Mouse (Mus musculus) lung, postnatal 10 days (tissue): ENCODE results near the gene Tex48.
A peak's percentile ranks its signal among the peaks of the same experiment; 100 is the strongest.

Experiments used
- DNase-seq: peaks from one replicate; pipeline ENCODE4 v3.0.0; 2021

Gene Tex48

GRCm38 (mm10) chr4:63594459-63595110, 27.6 kb downstream of the Tex48 start:
- peak; percentile 18 for DNase-seq

GRCm38 (mm10) chr4:63590538-63590937, 31.7 kb downstream of the Tex48 start:
- DNase-seq = no peak

DNA sequence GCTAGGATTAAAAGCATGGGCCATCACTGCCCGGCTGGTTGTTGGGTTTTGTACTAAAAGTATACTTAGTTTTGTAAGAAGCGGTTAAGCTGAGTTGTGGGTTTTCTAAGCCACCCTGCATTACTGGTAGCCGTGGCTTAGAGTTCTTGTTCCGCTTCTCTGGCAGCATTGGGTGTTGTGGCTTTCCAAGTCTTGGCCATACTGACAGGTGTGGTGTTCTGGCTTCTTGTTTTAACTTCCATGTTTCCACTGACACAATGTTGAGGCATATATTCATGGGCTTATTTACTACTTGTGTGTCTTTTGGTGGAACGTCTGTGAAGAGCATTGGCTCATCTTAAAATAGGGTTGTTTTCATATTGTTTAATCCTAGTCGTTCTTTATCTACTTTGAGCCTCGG, 32.2 kb downstream of the Tex48 start:
- DNase-seq = no peak

GRCm38 (mm10) chr4:63586240-63586639, 36.0 kb downstream of the Tex48 start:
- no peak for DNase-seq

- DNase-seq = no peak
Measured at GRCm38 (mm10) chr4:63585216-63585615, 37.0 kb downstream of the Tex48 start.

GRCm38 (mm10) chr4:63582580-63582979, 39.6 kb downstream of the Tex48 start:
- DNase-seq = no peak

DNA sequence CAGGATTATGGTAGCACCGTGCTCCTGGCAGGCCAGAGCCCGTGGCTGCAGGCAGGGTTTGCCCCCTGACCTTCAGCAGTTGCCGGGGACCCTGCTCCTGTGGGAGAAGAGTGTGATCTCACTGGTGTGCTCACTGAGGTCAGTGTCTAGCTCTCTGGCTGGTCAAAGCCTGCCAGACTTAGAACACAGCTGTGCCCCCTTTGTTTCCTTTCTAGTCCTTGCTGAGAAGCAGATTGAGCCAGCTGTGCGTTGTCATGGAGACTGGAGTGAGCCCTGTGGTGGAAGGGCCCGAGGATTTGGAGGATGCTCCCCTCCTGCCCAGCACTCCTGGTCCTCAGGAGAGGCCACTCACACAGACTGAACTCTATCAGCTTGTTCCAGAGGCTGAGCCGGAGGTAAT, 42.1 kb downstream of the Tex48 start:
- DNase-seq = no peak

GRCm38 (mm10) chr4:63579649-63580048, 42.6 kb downstream of the Tex48 start:
- DNase-seq = no peak

GRCm38 (mm10) chr4:63572621-63573020, 49.6 kb downstream of the Tex48 start:
- no peak for DNase-seq

DNA sequence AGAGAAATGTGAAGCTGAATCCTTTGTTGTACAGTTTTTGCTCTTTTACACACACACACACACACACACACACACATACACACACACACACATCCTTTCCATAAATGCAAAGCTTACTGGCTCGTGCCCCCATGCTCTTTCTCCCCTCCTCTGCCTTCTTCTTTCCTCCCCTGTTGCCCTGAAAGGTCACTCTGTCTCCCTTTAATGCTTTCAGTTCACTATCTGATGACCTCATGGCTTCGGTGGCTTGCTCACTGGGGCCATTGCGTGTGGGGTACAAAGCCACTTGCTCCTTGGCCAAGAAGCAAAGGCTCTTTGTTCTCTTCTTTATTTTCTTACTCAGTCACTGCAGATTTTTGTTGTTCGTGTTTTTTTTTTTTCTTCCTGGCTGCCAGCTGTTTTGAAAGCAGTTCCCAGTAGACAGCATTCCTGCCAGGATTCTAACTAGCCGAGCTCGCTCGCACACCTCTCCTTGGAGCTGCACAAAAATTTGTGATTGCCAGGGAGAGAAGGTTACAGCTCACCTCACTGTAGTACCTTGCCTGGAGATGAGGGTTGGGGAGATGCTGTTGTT, 51.9 kb downstream of the Tex48 start:
- no peak for DNase-seq

DNA sequence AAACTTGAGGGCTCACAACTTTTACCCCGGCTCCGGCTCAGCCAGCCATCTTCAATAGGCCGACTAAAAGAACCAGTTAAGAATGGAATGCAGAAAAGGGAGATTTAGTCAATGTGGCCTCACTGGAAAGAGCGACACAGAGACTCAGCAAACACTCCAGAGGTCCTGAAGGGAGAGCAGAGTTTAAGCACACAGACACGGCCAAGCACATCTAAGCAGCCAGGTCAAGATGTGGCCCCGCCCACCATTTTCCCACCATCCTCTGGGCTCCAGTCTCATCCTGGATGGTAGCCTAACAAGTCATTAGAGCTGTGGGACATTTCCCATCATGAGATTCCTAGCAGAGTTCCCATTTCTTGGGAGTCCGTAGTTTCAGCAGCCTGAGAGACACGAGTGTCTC, 52.9 kb downstream of the Tex48 start:
- no peak for DNase-seq

DNA sequence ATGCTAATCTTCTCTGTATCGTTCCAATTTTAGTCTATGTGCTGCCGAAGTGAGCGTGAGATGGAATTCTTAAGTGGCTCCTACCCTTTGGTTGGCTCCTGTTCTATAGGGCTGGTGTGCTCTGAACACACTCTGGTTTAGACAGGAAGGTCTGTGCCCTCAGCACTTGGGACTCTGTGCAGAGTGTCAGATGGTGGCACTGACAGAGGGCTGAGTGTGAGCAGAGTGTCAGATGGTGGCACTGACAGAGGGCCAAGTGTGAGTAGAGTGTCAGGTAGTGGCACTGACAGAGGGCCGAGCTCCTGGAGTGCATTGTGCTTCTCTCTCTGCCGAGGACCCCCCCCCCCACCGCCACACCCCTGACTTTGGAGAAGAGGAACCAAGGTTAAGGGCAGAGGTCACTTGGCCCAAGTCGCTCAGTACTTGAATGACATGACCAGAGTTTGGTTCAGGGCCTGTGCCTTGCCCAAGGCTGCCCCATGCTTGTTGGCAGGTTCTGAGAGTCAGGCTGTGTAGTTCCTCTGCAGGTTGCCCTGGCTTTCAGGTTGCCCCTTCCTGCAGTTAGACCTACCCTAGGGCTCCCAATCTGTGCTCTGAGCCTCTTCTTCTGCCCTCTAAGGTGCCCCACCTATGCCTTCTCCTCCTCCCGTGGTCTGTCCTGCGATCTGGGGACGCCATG, 54.4 kb downstream of the Tex48 start:
- DNase-seq = no peak

DNA sequence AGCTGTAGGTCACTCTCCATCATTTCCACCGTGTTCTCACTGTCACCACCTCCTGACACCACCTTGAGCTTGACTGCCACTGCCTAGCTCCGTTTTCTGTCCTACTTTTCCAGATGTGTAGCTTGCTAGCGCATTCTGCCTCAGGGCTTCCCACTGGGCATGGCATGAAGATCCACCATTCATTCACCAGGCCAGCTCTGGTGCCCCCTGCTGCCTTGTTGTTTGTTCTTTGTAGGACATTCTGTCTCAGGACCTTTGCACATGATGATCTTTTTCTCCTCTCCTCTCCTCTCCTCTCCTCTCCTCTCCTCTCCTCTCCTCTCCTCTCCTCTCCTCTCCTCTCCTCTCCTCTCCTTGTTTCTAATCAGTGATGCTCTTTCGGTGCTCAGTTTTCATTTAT, 59.5 kb downstream of the Tex48 start:
- no peak for DNase-seq

DNA sequence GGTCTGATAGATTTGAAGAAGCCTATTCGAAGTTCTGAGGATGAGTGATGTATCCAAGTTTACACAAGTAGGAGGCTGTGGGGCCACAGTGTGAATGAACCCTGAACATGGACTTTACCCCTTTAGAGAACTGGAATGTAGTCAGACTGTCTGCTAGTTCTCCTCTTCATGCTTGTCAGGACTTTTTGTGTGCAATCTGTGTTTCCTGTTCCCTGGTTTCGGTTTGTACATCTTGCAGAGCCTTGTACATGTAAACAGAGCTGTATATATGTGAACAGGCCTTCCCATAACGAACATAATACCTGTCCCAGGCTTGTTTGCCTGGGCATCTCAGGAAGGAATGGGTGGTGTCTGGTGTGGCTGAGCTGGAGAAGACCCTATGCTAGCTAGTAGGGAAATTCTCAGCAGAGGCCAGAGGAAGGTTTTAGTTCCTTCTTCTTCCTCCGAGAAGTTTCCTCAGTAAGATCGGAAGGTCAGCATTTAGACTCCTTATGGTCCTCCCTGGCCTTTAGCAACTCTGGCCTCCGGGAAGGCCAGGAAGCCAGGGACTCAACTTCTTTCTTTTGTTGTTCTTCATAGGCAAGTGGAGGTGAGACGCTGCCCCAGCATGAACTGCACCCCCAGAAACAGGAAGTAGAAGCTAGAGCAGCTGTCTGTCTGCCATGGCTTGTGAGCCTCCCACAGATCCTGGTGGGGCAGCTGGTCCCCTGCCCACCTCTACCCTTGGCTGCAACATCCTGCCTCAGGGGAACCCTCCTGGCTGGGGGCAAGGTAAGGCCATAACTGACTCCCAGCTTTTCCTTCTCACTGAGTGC, 60.2 kb downstream of the Tex48 start:
- no peak for DNase-seq

DNA sequence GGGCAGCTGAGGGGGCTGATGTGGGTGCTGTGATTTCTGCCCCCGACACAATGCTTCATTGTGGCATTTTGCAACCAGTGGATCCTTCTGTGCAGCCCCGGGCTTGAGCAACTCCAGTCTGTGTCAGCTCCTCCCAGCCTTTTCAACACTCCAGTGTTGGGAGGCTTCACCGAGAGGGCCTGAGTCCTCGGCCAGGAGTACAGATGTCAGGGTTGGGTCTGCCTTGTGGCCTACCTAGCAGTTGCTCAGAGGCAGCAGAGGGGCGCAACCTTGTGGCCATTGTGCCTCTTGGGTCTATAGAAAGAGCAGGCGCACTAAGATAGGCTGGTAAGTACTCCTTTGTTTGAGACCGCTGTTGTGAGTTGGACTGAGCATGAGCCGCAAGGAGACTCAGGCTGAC, 62.1 kb downstream of the Tex48 start:
- peak; percentile 56 for DNase-seq

DNA sequence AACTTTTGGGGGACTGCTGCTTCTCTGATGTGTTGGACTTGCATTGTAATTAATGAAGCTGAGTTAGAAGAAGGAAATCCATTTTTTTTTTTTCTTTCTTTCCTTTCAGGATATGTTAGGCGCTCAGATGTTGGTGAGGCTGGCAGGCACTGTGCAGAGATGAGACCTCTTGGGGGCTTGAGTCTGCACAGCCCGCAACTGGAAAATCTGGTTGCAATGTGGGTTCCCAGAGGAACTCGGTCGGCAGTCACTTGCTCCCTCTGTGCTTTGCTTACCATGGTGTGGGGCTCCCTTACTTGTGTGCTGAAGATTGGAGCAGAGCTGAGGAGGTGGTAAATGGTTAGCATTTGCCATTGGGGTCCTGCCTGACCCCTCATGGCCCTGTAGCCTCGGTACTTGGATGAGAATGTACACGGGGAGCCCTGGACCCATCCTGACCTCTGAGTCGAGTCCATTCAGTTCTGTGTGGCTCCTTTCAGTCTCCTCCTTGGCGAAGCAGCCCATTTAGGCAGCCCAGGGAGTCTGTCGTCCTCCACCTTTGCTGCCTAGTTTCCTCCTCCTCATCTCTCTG, 63.0 kb downstream of the Tex48 start:
- no peak for DNase-seq

GRCm38 (mm10) chr4:63558407-63559081, 63.7 kb downstream of the Tex48 start, which contains the start of gene Tmem268:
Tmem268 (plus strand) TSS chr4:63558781.
- peak; percentile 80 for DNase-seq

DNA sequence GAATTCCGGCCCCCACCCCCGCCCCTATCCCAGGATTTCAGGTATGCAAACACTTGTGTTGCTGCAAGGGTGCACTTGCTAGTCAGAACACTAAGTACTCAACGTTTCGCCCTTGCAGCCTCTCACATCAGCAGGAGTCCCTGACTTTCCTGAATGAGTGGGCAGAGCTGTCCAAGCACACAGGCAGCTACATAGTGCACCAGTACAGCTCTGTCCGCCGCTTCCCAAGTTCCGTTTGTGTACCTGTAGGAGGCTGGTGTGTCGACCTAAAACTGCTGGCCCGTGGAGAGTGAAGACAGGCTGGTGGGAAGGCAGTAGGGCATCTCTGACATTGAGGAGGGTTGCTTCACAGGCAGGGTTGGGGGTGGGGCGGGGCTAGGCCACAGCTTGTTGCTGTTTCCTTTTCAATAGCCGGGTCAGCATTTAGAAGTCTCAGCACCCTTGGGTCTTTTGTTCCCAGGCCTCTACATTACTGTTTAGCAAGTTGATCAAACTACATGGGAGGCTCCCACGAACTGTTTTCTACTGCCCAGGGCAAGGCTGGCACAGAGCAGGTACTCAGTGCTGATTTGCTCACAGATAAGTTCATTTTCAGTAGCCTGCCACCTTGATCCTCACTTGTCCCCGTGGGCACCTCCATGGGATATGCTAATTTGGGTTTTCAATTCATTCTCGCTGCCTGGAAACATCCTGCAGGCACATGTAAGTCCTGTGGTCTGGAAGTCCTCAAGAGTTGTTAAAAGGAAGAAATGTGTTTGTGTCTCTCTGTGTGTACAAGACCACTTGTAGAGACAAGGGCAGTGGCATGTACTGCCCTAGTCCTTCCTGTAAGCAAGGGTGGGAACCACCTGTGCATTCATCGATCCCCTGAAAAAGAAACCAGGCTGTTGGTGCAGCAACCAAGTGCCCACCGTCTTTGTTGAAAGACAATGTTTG, 64.8 kb downstream of the Tex48 start:
- no peak for DNase-seq
